ENCODE assay signal across 9 mouse cellular contexts in the genomic region with DNA sequence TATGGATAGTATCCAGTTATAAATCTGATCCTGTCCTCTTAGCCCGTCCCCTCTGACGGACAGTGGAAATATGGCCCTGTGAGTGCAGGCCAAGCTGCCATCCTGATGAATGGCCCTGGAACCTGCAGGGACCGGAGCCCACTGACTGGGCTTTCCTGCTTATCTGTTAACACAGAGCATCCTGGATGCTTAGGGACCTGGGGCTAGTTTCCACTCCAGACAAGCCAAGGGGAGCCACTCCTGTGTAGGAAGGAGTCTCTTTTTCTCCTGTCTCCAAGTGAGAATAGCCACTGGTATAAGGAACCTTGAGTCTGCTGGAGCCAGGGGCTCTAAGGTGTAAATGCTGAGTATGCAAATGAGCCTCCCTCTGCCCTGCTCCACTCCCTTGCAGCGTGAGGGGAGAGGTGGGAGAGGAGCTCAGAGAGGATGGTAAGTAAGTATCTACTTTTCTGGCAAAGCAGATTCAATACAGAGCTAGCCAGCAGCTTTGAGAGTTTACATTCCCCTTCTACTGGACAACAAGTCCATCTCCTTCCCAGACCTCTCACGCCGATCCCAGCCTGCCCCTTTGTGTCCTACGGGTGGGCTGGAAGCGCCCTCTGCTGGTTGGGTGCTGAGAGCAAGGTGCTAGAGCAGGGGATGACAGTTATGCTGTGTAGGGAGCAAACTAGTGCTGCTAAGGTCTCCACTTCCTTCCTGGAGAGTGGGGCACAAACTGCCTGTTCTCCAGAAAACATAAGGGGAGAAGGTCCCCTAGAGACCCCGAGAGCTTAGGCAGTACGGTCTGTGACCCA. TPM values are rescaled to one million over a fixed set of nuclear protein-coding genes. Genes with fewer than 3 reads are reported as not detected.
DNase-seq lines count a peak whose midpoint lies in the region; ATAC-seq and TF ChIP-seq lines count a peak whose summit lies in the region.
"Had no signal": no experiment of that assay in that cellular context is flagged by ENCODE, and none has a peak within 500 bp of the region (broad histone marks: within the 10 kb centered on the region; RNA-seq: fewer than 3 reads in every experiment).

No protein-coding gene starts in this region.

- 0 out of 2 replicates have a peak, but pooled peaks have one; percentile 17 for TF ChIP-seq POLR2A in thymus, adult 2 months (IDR thresholded peaks at IDR 0.05; ENCODE audit: control insufficient read depth, extremely low read depth, insufficient read depth, low read length, poor library complexity)

- intact Hi-C loops in heart, postnatal 10 days (cut with DNase I) = loop anchor here (1.0 kb wide), 1 partner anchor 67 kb away; no protein-coding TSS in a partner anchor

- 45% methylated on average over 10 of the region's 10 CpGs for WGBS in forebrain, embryonic 14.5 days
- 31% methylated on average over 10 of the region's 10 CpGs for WGBS in liver, postnatal 0 days (ENCODE audit: insufficient replicate concordance)
- 54% methylated on average over 10 of the region's 10 CpGs for WGBS in thymus, adult 2 months

- H3K4me1 ChIP-seq in E14TG2a.4 (replicated peaks; ENCODE audit: low read depth, low read length) = peaks cover 29% of the 10 kb centered on the region
- no peaks in the 10 kb centered on the region for H3K4me1 ChIP-seq in forebrain, embryonic 14.5 days (ENCODE audit: control insufficient read depth, insufficient read depth, low read length)
- peaks cover 6% of the 10 kb centered on the region; the same call in 1 of the 2 replicates for H3K4me1 ChIP-seq in liver, postnatal 0 days (ENCODE audit: insufficient read depth)
- no peaks in the 10 kb centered on the region for H3K4me1 ChIP-seq in thymus, adult 2 months (replicated peaks; ENCODE audit: control insufficient read depth, insufficient read depth, low read length)

- DNase-seq in c-Kit-positive CD71-positive TER-119-negative erythroid progenitor cells, embryonic 14.5 days (ENCODE audit: low read depth) = peak; percentile 53
- DNase-seq in forebrain, embryonic 14.5 days (ENCODE audit: low spot score) = peak; percentile 77
- DNase-seq in heart, postnatal 10 days = peak; percentile 86 to 90
- peak; percentile 90 to 92 for DNase-seq in kidney, postnatal 4 days
- DNase-seq in liver, postnatal 0 days = peak; percentile 81
- peak; percentile 50 for DNase-seq in ovary, postnatal 10 days (ENCODE audit: low spot score)
- peak; percentile 68 for DNase-seq in thymus, adult 2 months

- no peak overlapping the region for H3K9ac ChIP-seq in forebrain, embryonic 14.5 days (ENCODE audit: low read length)
- no peak overlapping the region for H3K9ac ChIP-seq in liver, postnatal 0 days (replicated peaks)
- H3K9ac ChIP-seq: embryonic facial prominence, embryonic 15.5 days had no signal

- ATAC-seq in forebrain, embryonic 14.5 days = peak; percentile 84
- peak; percentile 54; the same call in 1 of the 2 replicates for ATAC-seq in liver, postnatal 0 days

- H3K9me3 ChIP-seq in E14TG2a.4 (ENCODE audit: low read length) = no peaks in the 10 kb centered on the region
- no peaks in the 10 kb centered on the region for H3K9me3 ChIP-seq in forebrain, embryonic 14.5 days (replicated peaks; ENCODE audit: control insufficient read depth, low read length)
- no peaks in the 10 kb centered on the region for H3K9me3 ChIP-seq in liver, postnatal 0 days (ENCODE audit: low read length)
- H3K9me3 ChIP-seq: embryonic facial prominence, embryonic 15.5 days had no signal

- 0 out of 2 replicates have a peak overlapping the region, but pooled peaks have one; percentile 35 for H3K4me3 ChIP-seq in E14TG2a.4 (replicated peaks; ENCODE audit: low read length)
- H3K4me3 ChIP-seq in forebrain, embryonic 14.5 days (ENCODE audit: low read depth, low read length) = no peak overlapping the region
- H3K4me3 ChIP-seq in liver, postnatal 0 days (ENCODE audit: low read depth, low read length) = no peak overlapping the region
- no peak overlapping the region for H3K4me3 ChIP-seq in thymus, adult 2 months (ENCODE audit: control insufficient read depth, insufficient read depth, low read length)
- H3K4me3 ChIP-seq: embryonic facial prominence, embryonic 15.5 days had no signal

- H3K36me3 ChIP-seq in E14TG2a.4 (ENCODE audit: insufficient read depth, low read length) = no peaks in the 10 kb centered on the region
- H3K36me3 ChIP-seq in forebrain, embryonic 14.5 days (ENCODE audit: control insufficient read depth, insufficient read depth, low read length) = peaks cover 69% of the 10 kb centered on the region
- no peaks in the 10 kb centered on the region for H3K36me3 ChIP-seq in liver, postnatal 0 days (replicated peaks; ENCODE audit: insufficient read depth, low read length)
- no peaks in the 10 kb centered on the region for H3K36me3 ChIP-seq in thymus, adult 2 months (ENCODE audit: control insufficient read depth, insufficient read depth, low read length)

- peaks cover 4% of the 10 kb centered on the region; the same call in 1 of the 2 replicates for H3K27me3 ChIP-seq in E14TG2a.4 (ENCODE audit: insufficient read depth, low read length)
- no peaks in the 10 kb centered on the region for H3K27me3 ChIP-seq in forebrain, embryonic 14.5 days (replicated peaks; ENCODE audit: control insufficient read depth, insufficient read depth, low read length)
- no peaks in the 10 kb centered on the region for H3K27me3 ChIP-seq in liver, postnatal 0 days (ENCODE audit: insufficient read depth, low read length)
- H3K27me3 ChIP-seq in thymus, adult 2 months (ENCODE audit: control insufficient read depth, insufficient read depth, low read length) = no peaks in the 10 kb centered on the region
- H3K27me3 ChIP-seq: embryonic facial prominence, embryonic 15.5 days had no signal

- TF ChIP-seq EP300 in liver, postnatal 0 days (IDR thresholded peaks at IDR 0.05; ENCODE audit: low read depth) = no peak

- TF ChIP-seq CTCF in E14TG2a.4 (conservative IDR thresholded peaks at IDR 0.05; ENCODE audit: low read length) = peak; percentile 73
- peak; percentile 93 for TF ChIP-seq CTCF in liver, postnatal 0 days (IDR thresholded peaks at IDR 0.05; ENCODE audit: low read depth)
- peak; percentile 86 for TF ChIP-seq CTCF in thymus, adult 2 months (IDR thresholded peaks at IDR 0.05; ENCODE audit: borderline replicate concordance, control insufficient read depth, extremely low read depth, insufficient read depth, low read length, poor library complexity)

- no peak overlapping the region for H3K27ac ChIP-seq in forebrain, embryonic 14.5 days (ENCODE audit: low read depth, low read length)
- H3K27ac ChIP-seq in liver, postnatal 0 days (ENCODE audit: low read depth) = no peak overlapping the region
- no peak overlapping the region for H3K27ac ChIP-seq in thymus, adult 2 months (ENCODE audit: control insufficient read depth, insufficient read depth, low read length)

- H3K4me2 ChIP-seq in forebrain, embryonic 14.5 days (ENCODE audit: low read length) = no peak overlapping the region
- peak overlapping the region; percentile 7; the same call in 1 of the 2 replicates for H3K4me2 ChIP-seq in liver, postnatal 0 days (ENCODE audit: low read depth, low read length)
- H3K4me2 ChIP-seq: embryonic facial prominence, embryonic 15.5 days had no signal

RNA-seq across cellular contexts. Expression of a gene that starts 24.7 kb away (rescaled TPM):
- polyA plus RNA-seq in forebrain, embryonic 14.5 days (2014; fragmentation: Nextera tagmentation; extraction: Ambion mirVana) = 4.7 and 4.8 TPM in 2 replicates
- total RNA-seq in heart, postnatal 10 days (2021) = 1 to 10 TPM; 5.7 to 8.1 TPM
- polyA plus RNA-seq in liver, postnatal 0 days (2015; fragmentation: Nextera tagmentation; extraction: Ambion mirVana) = 0.06 and 0.07 TPM in 2 replicates
- 0.99 and 1.3 TPM in 2 replicates for polyA plus RNA-seq in thymus, adult 2 months (2012; rRNA removed)
